8 mouse cellular contexts compared by ENCODE assay signal in genomic region chr19:47137771-47138421, GRCm38 (mm10). TPM values are rescaled to one million over a fixed set of nuclear protein-coding genes. Genes with fewer than 3 reads are reported as not detected.
DNase-seq lines count a peak whose midpoint lies in the region; ATAC-seq and TF ChIP-seq lines count a peak whose summit lies in the region.

Calhm2 (minus strand) TSS chr19:47138294.

- 8% methylated on average over 28 of the region's 28 CpGs for WGBS in forebrain, embryonic 10.5 days
- 4% methylated on average over 28 of the region's 28 CpGs for WGBS in heart, postnatal 0 days
- WGBS in lung, postnatal 0 days = 1% methylated on average over 28 of the region's 28 CpGs

- no peak for TF ChIP-seq CTCF in heart, postnatal 0 days (IDR thresholded peaks at IDR 0.05; ENCODE audit: low read depth)
- no peak for TF ChIP-seq CTCF in layer of hippocampus, adult 2 months (conservative IDR thresholded peaks at IDR 0.05)
- no peak for TF ChIP-seq CTCF in lung, postnatal 0 days (IDR thresholded peaks at IDR 0.05)

- no peaks in the 10 kb centered on the region for H3K9me3 ChIP-seq in forebrain, embryonic 10.5 days
- no peaks in the 10 kb centered on the region for H3K9me3 ChIP-seq in heart, postnatal 0 days (replicated peaks; ENCODE audit: control insufficient read depth, low read length)
- no peaks in the 10 kb centered on the region for H3K9me3 ChIP-seq in lung, postnatal 0 days (ENCODE audit: low read length)

- H3K36me3 ChIP-seq in forebrain, embryonic 10.5 days (replicated peaks) = peaks cover 6% of the 10 kb centered on the region
- peaks cover 12% of the 10 kb centered on the region for H3K36me3 ChIP-seq in heart, postnatal 0 days (replicated peaks; ENCODE audit: control insufficient read depth, insufficient read depth, low read length)
- no peaks in the 10 kb centered on the region for H3K36me3 ChIP-seq in lung, postnatal 0 days (ENCODE audit: insufficient read depth, low read length)

- peak within 1 kb of the TSS; percentile 67 for H3K4me2 ChIP-seq in heart, postnatal 0 days (ENCODE audit: low read depth, low read length)
- peak within 1 kb of the TSS; percentile 63 for H3K4me2 ChIP-seq in lung, postnatal 0 days (replicated peaks; ENCODE audit: low read depth, low read length)

- no peak for TF ChIP-seq EP300 in heart, postnatal 0 days (IDR thresholded peaks at IDR 0.05; ENCODE audit: low read depth)
- 0 out of 2 replicates have a peak, but pooled peaks have one; percentile 20 for TF ChIP-seq EP300 in lung, postnatal 0 days (IDR thresholded peaks at IDR 0.05)

- peak within 1 kb of the TSS; percentile 79 for H3K27ac ChIP-seq in forebrain, embryonic 10.5 days
- peak within 1 kb of the TSS; percentile 78 for H3K27ac ChIP-seq in heart, postnatal 0 days (ENCODE audit: low read depth)
- peak within 1 kb of the TSS; percentile 92 for H3K27ac ChIP-seq in layer of hippocampus, adult 2 months
- peak within 1 kb of the TSS; percentile 78 for H3K27ac ChIP-seq in lung, postnatal 0 days (ENCODE audit: low read length)

- H3K27me3 ChIP-seq in forebrain, embryonic 10.5 days (ENCODE audit: poor library complexity, severe bottlenecking) = peaks cover 33% of the 10 kb centered on the region
- H3K27me3 ChIP-seq in heart, postnatal 0 days (ENCODE audit: control insufficient read depth, insufficient read depth, low read length) = 0 out of 2 replicates have a peak, but pooled peaks cover 7% of the 10 kb centered on the region
- H3K27me3 ChIP-seq in lung, postnatal 0 days (replicated peaks; ENCODE audit: insufficient read depth, low read length) = no peaks in the 10 kb centered on the region

- ATAC-seq in heart, postnatal 0 days (ENCODE audit: insufficient read depth, low read depth) = peak; percentile 78
- ATAC-seq in lung, postnatal 0 days = peak; percentile 84

- H3K4me1 ChIP-seq in forebrain, embryonic 10.5 days = peaks cover 24% of the 10 kb centered on the region
- H3K4me1 ChIP-seq in heart, postnatal 0 days (ENCODE audit: control insufficient read depth, insufficient read depth) = peaks cover 14% of the 10 kb centered on the region
- peaks cover 17% of the 10 kb centered on the region; the same call in 1 of the 2 replicates for H3K4me1 ChIP-seq in lung, postnatal 0 days (ENCODE audit: insufficient read depth, low read depth, low read length)

- peak; percentile 79 for DNase-seq in A20 (ENCODE audit: low read depth, low spot score)
- DNase-seq in Muller cell, postnatal 12 days (ENCODE audit: inconsistent ontology term) = peak; percentile 43
- DNase-seq in forebrain, embryonic 10.5 days (ENCODE audit: extremely low spot score, low spot score) = peak; percentile 27
- peak; percentile 74 for DNase-seq in heart, postnatal 0 days (ENCODE audit: low spot score)
- DNase-seq in layer of hippocampus, adult 2 months (ENCODE audit: low spot score in 2 of 2) = peak in 1 of 2 experiments; percentile 38
- peak; percentile 82 for DNase-seq in lung, postnatal 0 days (ENCODE audit: low spot score)
- DNase-seq in ovary, postnatal 36 days (ENCODE audit: low spot score) = peak; percentile 44
- peak; percentile 45 for DNase-seq in urinary bladder, adult 2 months (ENCODE audit: low spot score)

- peak within 1 kb of the TSS; percentile 42 for H3K4me3 ChIP-seq in forebrain, embryonic 10.5 days
- peak within 1 kb of the TSS; percentile 44 for H3K4me3 ChIP-seq in heart, postnatal 0 days (ENCODE audit: low read depth, low read length)
- H3K4me3 ChIP-seq in layer of hippocampus, adult 2 months = peak within 1 kb of the TSS; percentile 62
- H3K4me3 ChIP-seq in lung, postnatal 0 days (ENCODE audit: low read depth, low read length) = peak within 1 kb of the TSS; percentile 48

- H3K9ac ChIP-seq in heart, postnatal 0 days (replicated peaks; ENCODE audit: low read depth, low read length) = peak within 1 kb of the TSS; percentile 55
- peak within 1 kb of the TSS; percentile 41; the same call in 1 of the 2 replicates for H3K9ac ChIP-seq in lung, postnatal 0 days (replicated peaks; ENCODE audit: low read depth)

RNA-seq across cellular contexts. Expression of gene Calhm2, which starts in this region (rescaled TPM):
- 1.8 and 1.9 TPM in 2 replicates for polyA plus RNA-seq in forebrain, embryonic 10.5 days (2016; fragmentation: Nextera tagmentation; extraction: Ambion mirVana)
- total RNA-seq in heart, postnatal 0 days (2014; rRNA removed; ENCODE audit: low replicate concordance) = 2.4 and 6.8 TPM in 2 replicates
- polyA plus RNA-seq in heart, postnatal 0 days (2015; fragmentation: Nextera tagmentation; extraction: Ambion mirVana) = 3.1 and 3.5 TPM in 2 replicates
- total RNA-seq in layer of hippocampus, adult 2 months (2021) = 1 to 10 TPM; 4.1 to 5.5 TPM
- polyA plus RNA-seq in lung, postnatal 0 days (2015; fragmentation: Nextera tagmentation; extraction: Ambion mirVana) = 7.6 and 8.1 TPM in 2 replicates
- polyA plus RNA-seq in urinary bladder, adult 2 months (2012; rRNA removed) = 16.2 and 16.9 TPM in 2 replicates
